Mouse (Mus musculus) layer of hippocampus, postnatal 36 days (tissue): ENCODE results near the gene Rgs7bp. TPM values are rescaled to one million over a fixed set of nuclear protein-coding genes. Genes with fewer than 3 reads are reported as not detected.

Source experiments
- DNase-seq, 2 experiments: peaks; one replicate each; pipeline ENCODE4 v3.0.0; 2022
- total RNA-seq, 2 experiments: library from RNA; stranded (reverse); gene quantifications; 2 replicates each; pipeline ENCODE4 v1.2.3; 2021

The Rgs7bp gene
- total RNA-seq = 100 to 1,000 TPM; 156 to 163 TPM

GRCm38 (mm10) chr13:105054181-105054940, at the start of gene Rgs7bp:
TSS of gene Rgs7bp (minus strand) at chr13:105054930.
- peak; percentile 79 to 81 for DNase-seq

DNA sequence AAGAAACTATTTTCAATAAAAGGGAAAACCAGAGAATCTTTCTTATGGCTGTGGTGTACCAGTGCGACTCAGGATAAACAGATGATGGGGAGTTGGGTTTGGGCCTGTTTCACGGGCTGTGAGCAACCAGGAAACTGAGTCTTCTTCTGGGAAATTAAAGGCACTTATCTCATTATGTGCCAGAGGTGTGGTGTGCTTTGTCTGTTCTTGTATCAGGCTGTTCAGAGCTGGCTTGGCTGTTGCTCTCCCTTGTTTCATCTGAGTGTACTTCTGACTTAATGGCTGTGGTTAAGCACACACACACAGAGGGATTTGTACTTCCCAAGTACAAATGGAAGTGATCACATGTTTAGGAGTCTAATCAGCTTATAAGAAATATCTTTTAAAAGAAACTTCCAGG, 49.7 kb upstream of the Rgs7bp start:
- no peak for DNase-seq

- no peak for DNase-seq
Measured at GRCm38 (mm10) chr13:105100705-105101104, 46.0 kb upstream of the Rgs7bp start.

- DNase-seq = no peak
Measured at GRCm38 (mm10) chr13:105096316-105096715, 41.6 kb upstream of the Rgs7bp start.

GRCm38 (mm10) chr13:105089276-105089675, 34.5 kb upstream of the Rgs7bp start:
- DNase-seq = no peak

DNA sequence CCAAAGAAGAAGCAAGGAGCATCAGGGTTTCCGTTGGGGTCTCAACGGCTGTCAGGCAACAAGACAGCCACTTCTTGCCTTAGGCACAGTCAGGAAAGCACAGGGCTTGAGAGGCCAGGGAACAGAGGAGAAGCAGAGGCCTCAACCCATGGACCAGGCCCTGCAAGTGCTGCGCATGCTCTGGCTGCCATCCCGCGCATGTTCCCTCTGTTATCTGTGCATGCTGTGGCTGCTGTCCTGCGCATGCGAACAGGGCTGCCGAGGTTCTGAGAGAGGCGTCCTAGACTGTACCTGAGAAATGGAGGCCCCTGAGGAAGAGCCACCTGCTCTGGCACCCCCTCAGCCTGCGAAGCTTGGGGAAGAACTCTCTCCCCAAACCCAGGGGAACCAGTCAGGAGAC, 27.1 kb upstream of the Rgs7bp start, which contains the start of gene 4933425L06Rik:
Gene 4933425L06Rik (plus strand): TSS at position 261 of the 400 bp plus-strand sequence.
- no peak for DNase-seq

- no peak for DNase-seq
Measured at GRCm38 (mm10) chr13:105066890-105067845, 12.4 kb upstream of the Rgs7bp start.

DNA sequence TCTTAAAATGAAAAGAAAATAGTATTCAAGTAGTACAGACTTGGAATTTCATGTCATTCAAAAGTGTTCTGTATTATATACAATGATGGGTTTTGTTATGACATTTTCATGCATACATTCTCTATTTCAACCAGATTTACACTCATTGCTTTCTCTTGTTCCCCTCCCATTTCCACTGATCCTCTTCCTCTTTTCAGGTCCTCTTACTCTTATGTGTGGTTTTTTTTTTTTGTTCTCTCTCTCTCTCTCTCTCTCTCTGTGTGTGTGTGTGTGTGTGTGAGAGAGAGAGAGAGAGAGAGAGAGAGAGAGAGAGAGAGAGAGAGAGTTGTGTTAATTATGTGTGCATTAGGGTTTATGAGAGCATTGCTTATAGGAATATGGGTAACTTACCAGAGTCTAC, 11.4 kb upstream of the Rgs7bp start:
- no peak for DNase-seq

DNA sequence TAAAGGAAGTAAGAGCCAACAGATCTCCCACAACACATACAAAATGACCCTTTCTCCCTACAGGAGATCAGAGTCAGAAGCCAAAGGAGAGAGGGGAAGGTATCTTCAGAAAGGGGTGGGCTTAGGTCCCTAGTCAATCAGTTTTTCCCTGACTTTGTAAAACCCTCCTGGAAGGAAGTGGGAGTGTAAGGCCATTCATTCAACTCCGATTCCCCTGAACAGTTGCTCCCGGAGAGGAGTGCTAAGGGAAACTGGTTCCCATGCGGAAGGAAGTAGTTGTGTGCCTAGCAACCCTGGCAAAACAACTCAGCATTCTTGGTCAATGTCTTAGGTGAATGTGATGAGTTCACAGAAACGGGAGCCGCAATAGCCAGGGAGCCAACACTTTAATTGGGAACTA, 644 bp upstream of the Rgs7bp start:
- DNase-seq = no peak

- no peak for DNase-seq
Measured at GRCm38 (mm10) chr13:105054941-105055309, 195 bp upstream of the Rgs7bp start.

DNA sequence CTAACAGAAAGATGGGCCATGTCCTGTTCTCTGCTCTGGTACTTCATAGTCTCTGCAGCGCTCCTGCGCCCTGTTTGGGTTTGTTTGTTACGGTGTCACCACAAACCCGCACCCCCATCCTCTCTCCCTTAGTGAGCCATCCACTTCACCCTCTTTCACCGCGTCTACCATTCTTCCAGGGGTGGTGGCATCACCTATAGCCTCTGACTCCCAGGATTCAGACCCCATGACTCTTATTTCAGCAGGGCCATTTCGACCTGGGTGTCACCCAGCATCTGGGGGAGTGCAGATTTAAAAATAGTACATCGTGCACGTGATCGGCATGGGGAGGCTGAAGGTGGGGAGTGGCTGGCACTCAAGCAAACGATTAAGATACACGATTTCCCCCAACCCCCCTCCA, 1.1 kb downstream of the Rgs7bp start:
- DNase-seq = peak; percentile 47 to 52

GRCm38 (mm10) chr13:105051432-105051831, 3.3 kb downstream of the Rgs7bp start:
- no peak for DNase-seq

- no peak for DNase-seq
Measured at GRCm38 (mm10) chr13:105048662-105049061, 6.1 kb downstream of the Rgs7bp start.

GRCm38 (mm10) chr13:105047377-105047776, 7.4 kb downstream of the Rgs7bp start:
- no peak for DNase-seq

- no peak for DNase-seq
Measured at GRCm38 (mm10) chr13:105043882-105044281, 10.8 kb downstream of the Rgs7bp start.

- no peak for DNase-seq
Measured at GRCm38 (mm10) chr13:105038334-105038733, 16.4 kb downstream of the Rgs7bp start.

GRCm38 (mm10) chr13:105037816-105038215, 16.9 kb downstream of the Rgs7bp start:
- no peak for DNase-seq

DNA sequence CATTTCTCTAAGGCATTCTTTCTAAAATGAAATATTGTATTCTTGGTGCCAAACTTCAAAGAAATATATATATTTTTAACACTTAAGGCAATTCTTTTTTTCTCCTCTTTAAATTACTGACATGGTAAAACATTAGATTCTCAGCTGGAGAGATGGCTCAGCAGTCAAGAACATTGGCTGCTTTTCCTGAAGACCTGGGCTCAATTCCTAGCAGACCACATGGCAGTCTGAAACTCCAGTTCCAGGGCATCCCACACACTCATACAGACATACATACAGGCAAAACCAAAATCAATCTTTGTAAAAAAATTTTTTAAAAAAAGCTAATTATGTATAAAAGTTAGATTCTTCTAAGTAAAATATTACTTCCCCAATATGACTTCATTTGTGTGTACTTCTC, 22.8 kb downstream of the Rgs7bp start:
- DNase-seq = no peak

GRCm38 (mm10) chr13:105028276-105028675, 26.5 kb downstream of the Rgs7bp start:
- no peak for DNase-seq

GRCm38 (mm10) chr13:105016577-105016976, 38.2 kb downstream of the Rgs7bp start:
- no peak for DNase-seq

GRCm38 (mm10) chr13:105015710-105016404, 38.9 kb downstream of the Rgs7bp start:
- DNase-seq = no peak

DNA sequence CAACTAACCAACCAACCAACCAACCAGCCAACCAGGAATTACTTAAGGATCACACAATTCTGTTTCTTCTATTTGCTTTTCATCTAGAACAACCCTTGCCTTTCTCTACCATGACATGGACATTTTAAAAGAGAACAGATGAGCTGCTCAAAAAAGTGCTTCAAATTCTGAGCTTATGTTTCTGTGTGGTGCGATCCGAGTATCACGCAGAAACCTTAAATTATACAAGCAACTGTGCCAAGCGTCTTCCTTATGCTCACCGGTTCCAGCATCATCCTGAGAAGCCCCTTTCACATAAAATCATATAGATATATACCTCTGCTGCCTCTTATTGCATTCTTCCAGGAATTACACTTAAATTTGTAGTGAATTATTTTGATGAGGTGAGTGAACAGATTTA, 43.4 kb downstream of the Rgs7bp start:
- DNase-seq = no peak

GRCm38 (mm10) chr13:105008891-105009290, 45.8 kb downstream of the Rgs7bp start:
- DNase-seq = no peak
